Mouse (Mus musculus) heart, embryonic 13.5 days (tissue): ENCODE measurements around the gene Cited4. TPM values are rescaled to one million over a fixed set of nuclear protein-coding genes. Genes with fewer than 3 reads are reported as not detected.

Source experiments
- ATAC-seq: fragments of 200-750 bp; cut with Nextera tagmentation; 2 replicates; pipeline ENCODE4 v1.8.0; 2017; ENCODE audit warnings: moderate TSS enrichment; ENCODE audit not compliant: insufficient number of reproducible peaks, low FRiP score, low TSS enrichment; ENCODE audit errors: extremely low read depth
- H3K27ac ChIP-seq: fragments of 300-500 bp; sonication (generic); replicated peaks from 2 replicates; pipeline ENCODE4 v1.5.1; 2015; ENCODE audit warnings: moderate library complexity, mild to moderate bottlenecking, inconsistent platforms
- H3K27me3 ChIP-seq: fragments of 300-500 bp; sonication (generic); replicated peaks from 2 replicates; pipeline ENCODE4 v1.6.1; 2015; ENCODE audit warnings: mild to moderate bottlenecking, inconsistent platforms
- H3K36me3 ChIP-seq: fragments of 300-500 bp; sonication (generic); 2 replicates; pipeline ENCODE4 v1.6.1; 2015; ENCODE audit warnings: mild to moderate bottlenecking, inconsistent platforms
- H3K4me1 ChIP-seq: fragments of 300-500 bp; sonication (generic); 2 replicates; pipeline ENCODE4 v1.6.1; 2015; ENCODE audit warnings: inconsistent platforms
- H3K4me2 ChIP-seq: fragments of 300-500 bp; sonication (generic); 2 replicates; pipeline ENCODE4 v1.6.1; 2015; ENCODE audit warnings: inconsistent platforms, mild to moderate bottlenecking, moderate library complexity
- H3K4me3 ChIP-seq: fragments of 300-500 bp; sonication (generic); 2 replicates; pipeline ENCODE4 v1.5.1; 2015; ENCODE audit warnings: moderate library complexity, mild to moderate bottlenecking, inconsistent platforms
- H3K9ac ChIP-seq: fragments of 300-500 bp; sonication (generic); 2 replicates; pipeline ENCODE4 v1.6.1; 2015; ENCODE audit warnings: inconsistent platforms, mild to moderate bottlenecking, moderate library complexity
- H3K9me3 ChIP-seq: fragments of 300-500 bp; sonication (generic); 2 replicates; pipeline ENCODE4 v1.6.1; 2016; ENCODE audit warnings: inconsistent platforms
- WGBS: fragments of 180-500 bp; shearing (Covaris S2); methylation state at CpG from one replicate; pipeline ENCODE4 v1.1.7; 2015; ENCODE audit warnings: mixed read lengths; 5-methylcytosine and 5-hydroxymethylcytosine counted together
- polyA plus RNA-seq: library from polyadenylated mRNA; unstranded; fragments of >200 nt; fragmentation: Nextera tagmentation; extraction: Ambion mirVana; gene quantifications from 2 replicates; pipeline ENCODE4 v1.2.1, GENCODE M21; 2015

Gene Cited4
- polyA plus RNA-seq, 1 experiment from 2014 or later: 21.8 TPM

GRCm38 (mm10) chr4:120664601-120665000 lies 1.8 kb upstream of the Cited4 start:
- peak overlapping the region; percentile 96; the same call in 1 of the 2 replicates for H3K4me2 ChIP-seq
- peaks cover 38% of the 10 kb centered on the region for H3K4me1 ChIP-seq
- H3K27me3 ChIP-seq: peaks cover 19% of the 10 kb centered on the region
- peak overlapping the region; percentile 67; the same call in 1 of the 2 replicates for H3K27ac ChIP-seq
- no peak overlapping the region for H3K4me3 ChIP-seq
- H3K9me3 ChIP-seq: no peaks in the 10 kb centered on the region
- no peak for ATAC-seq
- H3K9ac ChIP-seq: 0 out of 2 replicates have a peak overlapping the region, but pooled peaks have one; percentile 29
- 41% methylated on average over 2 of the region's 2 CpGs for WGBS
- no peaks in the 10 kb centered on the region for H3K36me3 ChIP-seq

GRCm38 (mm10) chr4:120665144-120665700 lies 1.1 kb upstream of the Cited4 start:
- 0 out of 2 replicates have a peak overlapping the region, but pooled peaks have one; percentile 29 for H3K9ac ChIP-seq
- H3K27me3 ChIP-seq: peaks cover 19% of the 10 kb centered on the region
- H3K9me3 ChIP-seq: no peaks in the 10 kb centered on the region
- H3K4me3 ChIP-seq: no peak overlapping the region
- no peaks in the 10 kb centered on the region for H3K36me3 ChIP-seq
- WGBS: 11% methylated on average over 4 of the region's 4 CpGs
- peak overlapping the region; percentile 67 for H3K27ac ChIP-seq
- no peak for ATAC-seq
- H3K4me1 ChIP-seq: peaks cover 38% of the 10 kb centered on the region
- peak overlapping the region; percentile 96; the same call in 1 of the 2 replicates for H3K4me2 ChIP-seq

GRCm38 (mm10) chr4:120665782-120666181 lies 590 bp upstream of the Cited4 start:
- H3K4me3 ChIP-seq: peak overlapping the region; percentile 74
- WGBS: 70% methylated on average over 7 of the region's 7 CpGs
- no peak for ATAC-seq
- peak overlapping the region; percentile 67 for H3K27ac ChIP-seq
- H3K9me3 ChIP-seq: no peaks in the 10 kb centered on the region
- H3K4me2 ChIP-seq: peak overlapping the region; percentile 96
- peaks cover 25% of the 10 kb centered on the region for H3K27me3 ChIP-seq
- H3K36me3 ChIP-seq: no peaks in the 10 kb centered on the region
- H3K9ac ChIP-seq: no peak overlapping the region
- H3K4me1 ChIP-seq: peaks cover 38% of the 10 kb centered on the region

GRCm38 (mm10) chr4:120667045-120667501 lies 701 bp downstream of the Cited4 start:
- H3K4me2 ChIP-seq: peak overlapping the region; percentile 96
- H3K4me1 ChIP-seq: peaks cover 38% of the 10 kb centered on the region
- under 1% methylated on average over 43 of the region's 50 CpGs for WGBS
- peak overlapping the region; percentile 89 for H3K27ac ChIP-seq
- H3K9ac ChIP-seq: peak overlapping the region; percentile 91
- peaks cover 29% of the 10 kb centered on the region for H3K27me3 ChIP-seq
- H3K9me3 ChIP-seq: no peaks in the 10 kb centered on the region
- no peaks in the 10 kb centered on the region for H3K36me3 ChIP-seq
- H3K4me3 ChIP-seq: peak overlapping the region; percentile 74
- peak; percentile 45 for ATAC-seq

GRCm38 (mm10) chr4:120667555-120667954 lies 1.2 kb downstream of the Cited4 start:
- Histone ChIP-seq H3K36me3 (no peaks in the 10 kb centered on the region), H3K4me2 (peak overlapping the region; percentile 96), H3K9me3 (no peaks in the 10 kb centered on the region), H3K27me3 (peaks cover 32% of the 10 kb centered on the region), H3K4me1 (peaks cover 38% of the 10 kb centered on the region), H3K27ac (peak overlapping the region; percentile 89), H3K9ac (peak overlapping the region; percentile 91), H3K4me3 (peak overlapping the region; percentile 74)
- WGBS: 14% methylated on average over 10 of the region's 10 CpGs
- ATAC-seq: no peak

GRCm38 (mm10) chr4:120668551-120668950 lies 2.2 kb downstream of the Cited4 start:
- peak overlapping the region; percentile 89; the same call in 1 of the 2 replicates for H3K27ac ChIP-seq
- H3K9me3 ChIP-seq: no peaks in the 10 kb centered on the region
- ATAC-seq: no peak

GRCm38 (mm10) chr4:120669585-120669984 lies 3.2 kb downstream of the Cited4 start:
- H3K4me1 ChIP-seq: peaks cover 39% of the 10 kb centered on the region
- H3K9me3 ChIP-seq: no peaks in the 10 kb centered on the region
- no peak overlapping the region for H3K9ac ChIP-seq
- no peaks in the 10 kb centered on the region for H3K36me3 ChIP-seq
- 64% methylated on average over 5 of the region's 5 CpGs for WGBS
- H3K27ac ChIP-seq: peak overlapping the region; percentile 43
- ATAC-seq: no peak
- peaks cover 32% of the 10 kb centered on the region for H3K27me3 ChIP-seq
- no peak overlapping the region for H3K4me3 ChIP-seq
- H3K4me2 ChIP-seq: peak overlapping the region; percentile 96

More at GRCm38 (mm10) chr4:120668551-120668950, 2.2 kb downstream of the Cited4 start:
- Histone ChIP-seq H3K4me3 (peak overlapping the region; percentile 74), H3K36me3 (no peaks in the 10 kb centered on the region), H3K4me1 (peaks cover 38% of the 10 kb centered on the region), H3K9ac (peak overlapping the region; percentile 91; the same call in 1 of the 2 replicates), H3K27me3 (peaks cover 32% of the 10 kb centered on the region), H3K4me2 (peak overlapping the region; percentile 96)
- WGBS: 78% methylated on average over 4 of the region's 4 CpGs

GRCm38 (mm10) chr4:120671046-120671445 lies 4.7 kb downstream of the Cited4 start:
- Histone ChIP-seq H3K27ac (no peak overlapping the region), H3K9ac (no peak overlapping the region), H3K9me3 (no peaks in the 10 kb centered on the region), H3K4me2 (no peak overlapping the region), H3K4me3 (no peak overlapping the region), H3K36me3 (no peaks in the 10 kb centered on the region), H3K4me1 (peaks cover 34% of the 10 kb centered on the region), H3K27me3 (peaks cover 31% of the 10 kb centered on the region)
- WGBS: 55% methylated on average over 12 of the region's 12 CpGs
- no peak for ATAC-seq

- Histone ChIP-seq H3K9ac (no peak overlapping the region), H3K4me1 (peaks cover 22% of the 10 kb centered on the region), H3K4me3 (no peak overlapping the region), H3K9me3 (no peaks in the 10 kb centered on the region), H3K4me2 (no peak overlapping the region), H3K27me3 (peaks cover 17% of the 10 kb centered on the region), H3K36me3 (no peaks in the 10 kb centered on the region), H3K27ac (no peak overlapping the region)
- WGBS: 80% methylated on average over 3 of the region's 3 CpGs
- ATAC-seq: no peak
These were observed 7.2 kb downstream of the Cited4 start for GRCm38 (mm10) chr4:120673606-120674005.

GRCm38 (mm10) chr4:120674775-120675451 lies 8.5 kb downstream of the Cited4 start:
- H3K9ac ChIP-seq: no peak overlapping the region
- H3K4me1 ChIP-seq: peaks cover 18% of the 10 kb centered on the region
- H3K36me3 ChIP-seq: no peaks in the 10 kb centered on the region
- H3K9me3 ChIP-seq: no peaks in the 10 kb centered on the region
- 29% methylated on average over 8 of the region's 8 CpGs for WGBS
- no peak overlapping the region for H3K4me3 ChIP-seq
- H3K4me2 ChIP-seq: no peak overlapping the region
- no peak for ATAC-seq
- H3K27ac ChIP-seq: no peak overlapping the region
- peaks cover 13% of the 10 kb centered on the region; the same call in 1 of the 2 replicates for H3K27me3 ChIP-seq

GRCm38 (mm10) chr4:120675640-120676039 lies 9.3 kb downstream of the Cited4 start:
- Histone ChIP-seq H3K4me3 (no peak overlapping the region), H3K9me3 (no peaks in the 10 kb centered on the region), H3K36me3 (no peaks in the 10 kb centered on the region), H3K9ac (no peak overlapping the region), H3K4me2 (no peak overlapping the region), H3K27me3 (peaks cover 9% of the 10 kb centered on the region; the same call in 1 of the 2 replicates), H3K27ac (no peak overlapping the region), H3K4me1 (peaks cover 18% of the 10 kb centered on the region)
- 64% methylated on average over 2 of the region's 2 CpGs for WGBS
- no peak for ATAC-seq
